In genomic region chr15:11966367-11966766, GRCm38 (mm10) we compare ENCODE assay signal across 9 mouse cellular contexts. TPM values are rescaled to one million over a fixed set of nuclear protein-coding genes. Genes with fewer than 3 reads are reported as not detected.
DNase-seq lines count a peak whose midpoint lies in the region; ATAC-seq and TF ChIP-seq lines count a peak whose summit lies in the region.
"Had no signal": no experiment of that assay in that cellular context is flagged by ENCODE, and none has a peak within 500 bp of the region (broad histone marks: within the 10 kb centered on the region; RNA-seq: fewer than 3 reads in every experiment).

No protein-coding gene starts in this region.

- no peaks in the 10 kb centered on the region for H3K79me2 ChIP-seq in MEL (ENCODE audit: control insufficient read depth, insufficient read depth, low read length, poor library complexity)

- no peaks in the 10 kb centered on the region for H3K27me3 ChIP-seq in forebrain, postnatal 0 days (ENCODE audit: insufficient read depth, low read length)
- no peaks in the 10 kb centered on the region for H3K27me3 ChIP-seq in forebrain, embryonic 10.5 days (ENCODE audit: poor library complexity, severe bottlenecking)
- H3K27me3 ChIP-seq in liver, embryonic 14.5 days (ENCODE audit: control insufficient read depth, insufficient read depth, low read length), result no peaks in the 10 kb centered on the region
- no peaks in the 10 kb centered on the region for H3K27me3 ChIP-seq in liver, embryonic 12.5 days (replicated peaks)
- no peaks in the 10 kb centered on the region; a peak in 1 of 4 replicates for H3K27me3 ChIP-seq in MEL (ENCODE audit: control insufficient read depth in 1 of 2, insufficient read depth in 2 of 2, low read length in 2 of 2)
- H3K27me3 ChIP-seq: heart, embryonic 15.5 days had no signal

- no peak overlapping the region for H3K4me3 ChIP-seq in forebrain, postnatal 0 days (ENCODE audit: low read depth, low read length)
- H3K4me3 ChIP-seq in forebrain, embryonic 10.5 days, result no peak overlapping the region
- H3K4me3 ChIP-seq in liver, embryonic 14.5 days (ENCODE audit: insufficient read depth in 1 of 2, low read depth in 2 of 2, low read length in 2 of 2), result no peak overlapping the region
- H3K4me3 ChIP-seq in liver, embryonic 12.5 days, result no peak overlapping the region
- peak overlapping the region in 1 of 2 experiments; percentile 55; a peak in 2 of 4 replicates for H3K4me3 ChIP-seq in MEL (ENCODE audit: control insufficient read depth in 1 of 2, insufficient read depth in 1 of 2, low read depth in 2 of 2, low read length in 2 of 2)
- H3K4me3 ChIP-seq in lung, adult 2 months (replicated peaks; ENCODE audit: extremely low read depth, low read depth, low read length), result no peak overlapping the region
- H3K4me3 ChIP-seq: heart, embryonic 15.5 days had no signal

- no peaks in the 10 kb centered on the region for H3K4me1 ChIP-seq in forebrain, postnatal 0 days (ENCODE audit: insufficient read depth)
- no peaks in the 10 kb centered on the region for H3K4me1 ChIP-seq in forebrain, embryonic 10.5 days
- H3K4me1 ChIP-seq in liver, embryonic 14.5 days (replicated peaks; ENCODE audit: control insufficient read depth in 2 of 2, insufficient read depth in 2 of 2, low read length in 1 of 2), result no peaks in the 10 kb centered on the region
- H3K4me1 ChIP-seq in liver, embryonic 12.5 days, result no peaks in the 10 kb centered on the region
- no peaks in the 10 kb centered on the region for H3K4me1 ChIP-seq in MEL (ENCODE audit: control insufficient read depth in 1 of 2, insufficient read depth in 2 of 2, low read length in 2 of 2)
- no peaks in the 10 kb centered on the region for H3K4me1 ChIP-seq in lung, adult 2 months (ENCODE audit: control insufficient read depth, insufficient read depth, low read length)
- H3K4me1 ChIP-seq: heart, embryonic 15.5 days had no signal

- no peak for TF ChIP-seq POLR2A in MEL (IDR thresholded peaks at IDR 0.05; ENCODE audit: control insufficient read depth in 1 of 2, insufficient read depth in 1 of 2, low read depth in 1 of 2, low read length in 2 of 2, poor library complexity in 1 of 2)
- TF ChIP-seq POLR2A in lung, adult 2 months (IDR thresholded peaks at IDR 0.05; ENCODE audit: borderline replicate concordance, extremely low read depth, low read depth, low read length), result no peak

- no peaks in the 10 kb centered on the region for H3K36me3 ChIP-seq in forebrain, postnatal 0 days (ENCODE audit: insufficient read depth)
- H3K36me3 ChIP-seq in forebrain, embryonic 10.5 days (replicated peaks), result no peaks in the 10 kb centered on the region
- no peaks in the 10 kb centered on the region for H3K36me3 ChIP-seq in liver, embryonic 14.5 days (replicated peaks; ENCODE audit: control insufficient read depth, insufficient read depth, low read depth)
- no peaks in the 10 kb centered on the region for H3K36me3 ChIP-seq in liver, embryonic 12.5 days
- H3K36me3 ChIP-seq in MEL (ENCODE audit: control insufficient read depth in 1 of 2, insufficient read depth in 2 of 2, low read length in 2 of 2), result 0 out of 4 replicates have a peak, but pooled peaks cover 0 to 3% of the 10 kb centered on the region in 2 experiments
- H3K36me3 ChIP-seq: heart, embryonic 15.5 days had no signal

- no peaks in the 10 kb centered on the region for H3K9me3 ChIP-seq in forebrain, postnatal 0 days (ENCODE audit: low read length)
- no peaks in the 10 kb centered on the region for H3K9me3 ChIP-seq in forebrain, embryonic 10.5 days
- H3K9me3 ChIP-seq in liver, embryonic 14.5 days (ENCODE audit: control insufficient read depth, low read length), result no peaks in the 10 kb centered on the region
- no peaks in the 10 kb centered on the region for H3K9me3 ChIP-seq in liver, embryonic 12.5 days (replicated peaks)
- H3K9me3 ChIP-seq in MEL (replicated peaks; ENCODE audit: insufficient read depth, low read length), result no peaks in the 10 kb centered on the region
- H3K9me3 ChIP-seq: heart, embryonic 15.5 days had no signal

- peak; percentile 82 for DNase-seq in forebrain, postnatal 0 days
- no peak for DNase-seq in forebrain, embryonic 10.5 days (ENCODE audit: extremely low spot score, low spot score)
- DNase-seq in liver, embryonic 14.5 days (ENCODE audit: low read depth in 3 of 3, low spot score in 3 of 3), result no peak
- peak; percentile 71 for DNase-seq in MEL (ENCODE audit: low read depth, low spot score)
- peak; percentile 31 for DNase-seq in embryo, embryonic 9.5 days (ENCODE audit: extremely low spot score)
- DNase-seq in lung, adult 2 months, result peak; percentile 39
- no peak for DNase-seq in c-Kit-positive CD71-positive TER-119-positive erythroid progenitor cells, embryonic 14.5 days (ENCODE audit: low spot score)

- no peak for ATAC-seq in forebrain, postnatal 0 days
- no peak for ATAC-seq in liver, embryonic 14.5 days (ENCODE audit: insufficient read depth)
- no peak for ATAC-seq in liver, embryonic 12.5 days

- TF ChIP-seq EP300 in liver, embryonic 14.5 days (IDR thresholded peaks at IDR 0.05; ENCODE audit: low read depth), result no peak
- TF ChIP-seq EP300 in MEL (IDR thresholded peaks at IDR 0.05; ENCODE audit: low read depth in 1 of 2, low read length in 2 of 2), result no peak

- H3K4me2 ChIP-seq in forebrain, postnatal 0 days (ENCODE audit: low read depth), result no peak overlapping the region
- no peak overlapping the region for H3K4me2 ChIP-seq in liver, embryonic 14.5 days (ENCODE audit: low read depth)
- no peak overlapping the region for H3K4me2 ChIP-seq in liver, embryonic 12.5 days
- H3K4me2 ChIP-seq: heart, embryonic 15.5 days had no signal

- peak; percentile 95 for TF ChIP-seq RAD21 in MEL (IDR thresholded peaks at IDR 0.05; ENCODE audit: low read depth, low read length)

- H3K9ac ChIP-seq in forebrain, postnatal 0 days, result no peak overlapping the region
- H3K9ac ChIP-seq in liver, embryonic 14.5 days (replicated peaks), result no peak overlapping the region
- H3K9ac ChIP-seq in liver, embryonic 12.5 days, result no peak overlapping the region
- 0 out of 2 replicates have a peak overlapping the region, but pooled peaks have one; percentile 11 for H3K9ac ChIP-seq in MEL (ENCODE audit: control insufficient read depth, low read depth, low read length, poor library complexity, severe bottlenecking)
- H3K9ac ChIP-seq: heart, embryonic 15.5 days had no signal

- WGBS in forebrain, postnatal 0 days, result 10% methylated on average over 4 of the region's 4 CpGs
- WGBS in forebrain, embryonic 10.5 days, result 18% methylated on average over 4 of the region's 4 CpGs
- 5% methylated on average over 4 of the region's 4 CpGs for WGBS in liver, embryonic 14.5 days (ENCODE audit: insufficient replicate concordance)
- 13% methylated on average over 4 of the region's 4 CpGs for WGBS in liver, embryonic 12.5 days (ENCODE audit: insufficient replicate concordance)
- 4% methylated on average over 4 of the region's 4 CpGs for WGBS in lung, adult 2 months

- no peak overlapping the region for H3K27ac ChIP-seq in forebrain, postnatal 0 days (ENCODE audit: low read depth, low read length)
- H3K27ac ChIP-seq in forebrain, embryonic 10.5 days, result no peak overlapping the region
- H3K27ac ChIP-seq in liver, embryonic 14.5 days, result no peak overlapping the region
- no peak overlapping the region for H3K27ac ChIP-seq in liver, embryonic 12.5 days
- H3K27ac ChIP-seq in MEL (ENCODE audit: control insufficient read depth, low read depth, low read length), result no peak overlapping the region
- H3K27ac ChIP-seq: heart, embryonic 15.5 days had no signal

- peak; percentile 81 for TF ChIP-seq CTCF in forebrain, postnatal 0 days (IDR thresholded peaks at IDR 0.05; ENCODE audit: low read depth)
- TF ChIP-seq CTCF in liver, embryonic 14.5 days (IDR thresholded peaks at IDR 0.05; ENCODE audit: low read depth), result peak; percentile 46; the same call in 1 of the 2 replicates
- TF ChIP-seq CTCF in MEL (IDR thresholded peaks at IDR 0.05 in 2 of 3, conservative IDR thresholded peaks at IDR 0.05 in 1 of 3; ENCODE audit: control insufficient read depth in 1 of 3, insufficient read depth in 1 of 3, low read depth in 2 of 3, low read length in 3 of 3, poor library complexity in 1 of 3, severe bottlenecking in 1 of 3), result peak; percentile 63 to 91 (median 81)
- TF ChIP-seq CTCF in lung, adult 2 months (IDR thresholded peaks at IDR 0.05; ENCODE audit: insufficient read depth, low read length), result peak; percentile 19; the same call in 1 of the 2 replicates

TF ChIP-seq in MEL, 35 proteins besides CTCF, POLR2A, EP300 and RAD21 (continues in another document):
- TF ChIP-seq GABPA (IDR thresholded peaks at IDR 0.05; ENCODE audit: low read depth, low read length), result no peak
- no peak for TF ChIP-seq ZMIZ1 (IDR thresholded peaks at IDR 0.05; ENCODE audit: low read depth, low read length)
- TF ChIP-seq CHD1 (IDR thresholded peaks at IDR 0.05; ENCODE audit: low read depth, low read length), result no peak
- TF ChIP-seq ZC3H11A (IDR thresholded peaks at IDR 0.05; ENCODE audit: low read depth, low read length), result peak; percentile 90
- TF ChIP-seq SMC3 (IDR thresholded peaks at IDR 0.05; ENCODE audit: low read depth, low read length), result peak; percentile 95
- TF ChIP-seq KAT2A (conservative IDR thresholded peaks at IDR 0.05; ENCODE audit: low read depth, low read length), result no peak

RNA-seq across cellular contexts. Expression of gene Sub1, which starts 30.4 kb away (rescaled TPM):
- 187 TPM in 2 replicates for total RNA-seq in forebrain, postnatal 0 days (2014; rRNA removed)
- 618 and 740 TPM in 2 replicates for polyA plus RNA-seq in forebrain, postnatal 0 days (2015; fragmentation: Nextera tagmentation; extraction: Ambion mirVana)
- polyA plus RNA-seq in forebrain, embryonic 10.5 days (2016; fragmentation: Nextera tagmentation; extraction: Ambion mirVana), result 744 and 763 TPM in 2 replicates
- polyA plus RNA-seq in liver, embryonic 14.5 days (2012; rRNA removed), result 35.1 and 104 TPM in 2 replicates
- polyA plus RNA-seq in liver, embryonic 14.5 days (2014; fragmentation: Nextera tagmentation; extraction: Ambion mirVana), result 289 and 301 TPM in 2 replicates
- 464 TPM in 2 replicates for polyA plus RNA-seq in liver, embryonic 12.5 days (2016; fragmentation: Nextera tagmentation; extraction: Ambion mirVana)
- 369 and 372 TPM in 2 replicates for total RNA-seq in MEL (2012; rRNA removed)
- 100 to 1,000 TPM in 1 of 2 experiments, not detected in 1; 710 TPM for polyA plus RNA-seq in MEL (2012; ENCODE audit: insufficient read depth in 1 of 2, insufficient read length in 2 of 2, low read depth in 1 of 2, low replicate concordance in 2 of 2, missing spikeins in 1 of 2)
- 1.4 and 5.2 TPM in 2 replicates for polyA plus RNA-seq in lung, adult 2 months (2012; rRNA removed)

RNA-seq across cellular contexts. Expression of gene Npr3, which starts 59.3 kb away (rescaled TPM):
- total RNA-seq in forebrain, postnatal 0 days (2014; rRNA removed), result 5.6 and 5.9 TPM in 2 replicates
- 0.93 and 1.6 TPM in 2 replicates for polyA plus RNA-seq in forebrain, postnatal 0 days (2015; fragmentation: Nextera tagmentation; extraction: Ambion mirVana)
- polyA plus RNA-seq in forebrain, embryonic 10.5 days (2016; fragmentation: Nextera tagmentation; extraction: Ambion mirVana), result 2.4 and 2.6 TPM in 2 replicates
- polyA plus RNA-seq in liver, embryonic 14.5 days (2012; rRNA removed), result 1.3 and 1.8 TPM in 2 replicates
- polyA plus RNA-seq in liver, embryonic 14.5 days (2014; fragmentation: Nextera tagmentation; extraction: Ambion mirVana), result 1.7 and 2.4 TPM in 2 replicates
- 4.0 and 4.4 TPM in 2 replicates for polyA plus RNA-seq in liver, embryonic 12.5 days (2016; fragmentation: Nextera tagmentation; extraction: Ambion mirVana)
- not detected in 2 replicates for total RNA-seq in MEL (2012; rRNA removed)
- polyA plus RNA-seq in MEL (2012; ENCODE audit: insufficient read depth in 1 of 2, insufficient read length in 2 of 2, low read depth in 1 of 2, low replicate concordance in 2 of 2, missing spikeins in 1 of 2), result not detected
- polyA plus RNA-seq in lung, adult 2 months (2012; rRNA removed), result 9.6 and 24.4 TPM in 2 replicates

Comparison
In these comparisons a context has a peak if more than half of its experiments do, and no peak if none do; other contexts are left out.
1. DNase-seq: peak in forebrain, postnatal 0 days (single experiment), MEL (single experiment), embryo, embryonic 9.5 days (single experiment) and lung, adult 2 months (single experiment); none in forebrain, embryonic 10.5 days (single experiment), liver, embryonic 14.5 days (0 of 3) and c-Kit-positive CD71-positive TER-119-positive erythroid progenitor cells, embryonic 14.5 days (single experiment).
2. CTCF ChIP-seq: peak in every context shown above with its lines; median percentile 81 in forebrain, postnatal 0 days; 81 in MEL; 46 in liver, embryonic 14.5 days; 19 in lung, adult 2 months.